Mouse (Mus musculus) right cerebral cortex, postnatal 25 days (tissue): ENCODE measurements at regions not wholly inside any gene's neighbourhood (a gene's known extent, or its start where the extent isn't known, plus 50 kb on each side); places are given as distances from the start of the nearest gene placed in this dataset.

ENCODE experiments used
- DNase-seq: peaks from one replicate; pipeline ENCODE4 v3.0.0; 2022

DNA sequence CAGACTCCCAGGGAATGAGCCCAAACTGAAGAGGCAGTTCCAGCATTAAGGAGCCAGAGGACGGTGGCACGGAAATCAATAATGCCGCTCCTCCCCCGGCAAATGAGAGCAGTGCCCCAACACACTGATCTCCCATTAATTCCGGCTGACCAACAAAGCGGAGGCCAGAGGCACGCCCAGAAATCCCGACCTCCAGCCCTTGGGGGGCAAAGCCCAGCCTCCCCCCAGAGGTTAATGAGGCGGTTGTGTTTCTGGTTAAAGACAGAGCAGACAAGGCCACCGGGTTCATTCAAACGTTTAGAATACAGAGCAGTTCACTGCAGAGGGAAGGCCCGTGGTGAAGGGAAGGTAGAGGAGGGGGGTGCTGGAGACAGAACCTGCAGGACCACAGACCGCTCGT lies 149.9 kb upstream of the Tshz3 start:
- no peak for DNase-seq

GRCm38 (mm10) chr7:36548440-36548839 lies 149.5 kb upstream of the Tshz3 start:
- no peak for DNase-seq

DNA sequence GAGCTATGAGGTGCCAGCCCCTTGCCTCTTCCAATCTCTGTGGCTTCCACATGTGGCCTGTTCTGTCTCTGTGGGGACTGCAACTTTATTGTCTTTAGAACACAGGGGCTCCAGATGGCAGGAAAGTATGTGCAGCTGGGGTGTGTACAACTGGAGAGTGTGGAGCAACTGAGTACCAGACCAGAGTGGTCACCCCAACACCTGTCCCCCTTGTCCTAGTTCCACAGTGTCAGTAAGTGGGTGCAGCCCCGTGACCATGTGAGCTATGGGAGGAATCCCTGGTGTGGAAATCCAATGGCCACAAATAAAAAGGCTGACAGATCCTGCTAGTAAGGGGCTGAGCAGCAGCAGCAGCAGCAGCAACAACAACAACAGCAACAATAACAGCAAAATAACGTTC lies 126.9 kb upstream of the Tshz3 start:
- no peak for DNase-seq

DNA sequence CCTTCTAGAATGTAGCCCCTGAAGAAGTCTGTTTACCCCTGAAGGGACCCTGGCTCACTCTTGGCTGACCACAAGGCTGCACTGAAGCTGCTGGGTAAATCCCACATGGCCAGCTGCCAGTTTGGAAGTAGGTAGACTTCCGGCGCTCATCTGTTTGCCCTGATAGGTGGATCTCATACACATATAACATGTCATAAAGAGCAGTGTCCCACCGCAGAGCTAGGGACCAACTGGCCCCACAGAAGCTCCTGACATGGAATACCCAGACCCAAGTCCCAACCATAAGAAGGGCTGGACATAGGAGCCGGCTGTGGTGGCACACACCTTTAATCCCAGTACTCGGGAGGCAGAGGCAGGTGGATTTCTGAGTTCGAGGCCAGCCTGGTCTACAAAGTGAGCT lies 115.8 kb upstream of the Tshz3 start:
- DNase-seq = no peak

DNA sequence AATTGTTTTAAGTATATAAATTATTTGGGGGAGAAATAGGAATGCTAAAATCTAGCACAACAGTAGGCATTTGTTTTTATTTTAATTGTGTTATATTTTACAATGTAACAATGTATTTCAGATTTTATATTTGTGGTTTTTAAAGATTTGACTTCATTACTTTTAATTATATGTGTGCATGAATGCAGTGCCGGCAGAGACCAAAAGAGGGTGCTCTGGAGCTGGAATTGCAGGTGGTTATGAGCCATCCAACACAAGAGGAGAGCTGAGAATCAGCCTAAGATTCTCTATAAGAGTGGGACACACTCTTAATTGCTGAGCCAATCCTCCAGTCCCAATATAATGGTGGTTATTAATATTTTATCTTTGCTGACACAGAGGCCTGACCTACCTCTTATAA lies 112.9 kb upstream of the Tshz3 start:
- DNase-seq = no peak

GRCm38 (mm10) chr7:36591496-36591895 lies 106.4 kb upstream of the Tshz3 start:
- DNase-seq = no peak

DNA sequence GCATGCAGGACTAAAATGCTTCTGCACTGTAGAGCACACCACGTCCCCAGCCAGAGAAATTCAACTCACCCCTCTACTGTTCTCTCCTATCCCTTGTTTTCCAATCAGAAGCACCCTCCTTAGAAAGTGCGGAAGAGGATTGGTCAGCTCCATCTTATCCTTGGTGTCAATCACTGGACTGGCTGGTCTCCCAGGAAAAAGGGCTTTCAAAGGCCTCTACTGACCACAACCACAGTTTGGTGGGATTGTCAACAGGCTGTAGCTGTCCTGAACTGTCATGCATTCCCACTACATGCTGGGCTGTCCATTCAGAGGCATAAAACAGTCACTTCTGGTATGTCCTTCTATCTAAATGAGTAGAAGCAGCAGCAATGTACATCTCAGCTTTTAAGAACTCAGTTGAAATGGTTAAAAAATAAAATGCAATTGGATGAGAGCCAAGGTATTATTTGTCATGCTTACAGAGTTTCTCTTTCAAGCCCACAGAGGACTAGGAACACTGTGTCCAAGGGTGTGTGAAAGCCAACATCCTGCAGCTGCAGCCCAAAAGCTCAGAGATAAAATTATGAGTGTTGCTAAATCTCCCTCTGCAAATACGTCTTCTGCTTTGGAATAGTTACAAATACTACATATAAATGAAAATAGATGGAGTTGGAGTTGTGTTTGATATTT lies 101.2 kb upstream of the Tshz3 start:
- DNase-seq = no peak

- no peak for DNase-seq
Measured at GRCm38 (mm10) chr7:36605026-36605698, 92.8 kb upstream of the Tshz3 start.

GRCm38 (mm10) chr7:36620256-36620655 lies 77.7 kb upstream of the Tshz3 start:
- no peak for DNase-seq

- DNase-seq = no peak
Measured at GRCm38 (mm10) chr7:36644252-36644651, 53.7 kb upstream of the Tshz3 start.
